Mouse (Mus musculus) neural tube, embryonic 15.5 days (tissue): Measurements from ENCODE around the gene Nbl1. TPM values are rescaled to one million over a fixed set of nuclear protein-coding genes. Genes with fewer than 3 reads are reported as not detected.

Experiments used
- ATAC-seq: fragments of 200-750 bp; cut with Nextera tagmentation; 2 replicates; pipeline ENCODE4 v1.8.0; 2017; ENCODE audit warnings: mild to moderate bottlenecking, moderate TSS enrichment, moderate library complexity; ENCODE audit not compliant: low FRiP score
- H3K27ac ChIP-seq: fragments of 300-500 bp; sonication (generic); replicated peaks from 2 replicates; pipeline ENCODE4 v1.5.1; 2015; ENCODE audit warnings: mild to moderate bottlenecking, inconsistent platforms
- H3K27me3 ChIP-seq: fragments of 300-500 bp; sonication (generic); replicated peaks from 2 replicates; pipeline ENCODE4 v1.6.1; 2015; ENCODE audit warnings: inconsistent platforms
- H3K36me3 ChIP-seq: fragments of 300-500 bp; sonication (generic); 2 replicates; pipeline ENCODE4 v1.6.1; 2015; ENCODE audit warnings: inconsistent platforms
- H3K4me1 ChIP-seq: fragments of 300-500 bp; sonication (generic); 2 replicates; pipeline ENCODE4 v1.6.1; 2015; ENCODE audit warnings: inconsistent platforms
- H3K4me2 ChIP-seq: fragments of 300-500 bp; sonication (generic); 2 replicates; pipeline ENCODE4 v1.6.1; 2015; ENCODE audit warnings: inconsistent platforms, mild to moderate bottlenecking, moderate library complexity
- H3K4me3 ChIP-seq: fragments of 300-500 bp; sonication (generic); replicated peaks from 2 replicates; pipeline ENCODE4 v1.5.1; 2015; ENCODE audit warnings: mild to moderate bottlenecking, inconsistent platforms
- H3K9ac ChIP-seq: fragments of 300-500 bp; sonication (generic); replicated peaks from 2 replicates; pipeline ENCODE4 v1.6.1; 2015; ENCODE audit warnings: mild to moderate bottlenecking, inconsistent platforms
- H3K9me3 ChIP-seq: fragments of 300-500 bp; sonication (generic); replicated peaks from 2 replicates; pipeline ENCODE4 v1.6.1; 2016; ENCODE audit warnings: inconsistent platforms
- WGBS: fragments of 180-500 bp; shearing (Covaris S2); methylation state at CpG from one replicate; pipeline ENCODE4 v1.1.7; 2015; ENCODE audit warnings: mixed read lengths; 5-methylcytosine and 5-hydroxymethylcytosine counted together
- polyA plus RNA-seq: library from polyadenylated mRNA; unstranded; fragments of >200 nt; fragmentation: Nextera tagmentation; extraction: Ambion mirVana; gene quantifications from 2 replicates; pipeline ENCODE4 v1.2.1, GENCODE M21; 2015

Nbl1 gene
- polyA plus RNA-seq, 1 experiment from 2014 or later: 47.9 TPM

GRCm38 (mm10) chr4:139122557-139122956 is 29.8 kb upstream of the Nbl1 start:
- Histone ChIP-seq H3K4me3 (no peak overlapping the region), H3K4me2 (no peak overlapping the region), H3K9ac (no peak overlapping the region), H3K27ac (no peak overlapping the region), H3K27me3 (no peaks in the 10 kb centered on the region), H3K36me3 (no peaks in the 10 kb centered on the region), H3K9me3 (no peaks in the 10 kb centered on the region), H3K4me1 (peaks cover 7% of the 10 kb centered on the region; the same call in 1 of the 2 replicates)
- no peak for ATAC-seq
- WGBS: 96% methylated on average over 4 of the region's 4 CpGs

GRCm38 (mm10) chr4:139120998-139121397 is 28.2 kb upstream of the Nbl1 start:
- 78% methylated on average over 7 of the region's 7 CpGs for WGBS
- Histone ChIP-seq H3K4me1 (peaks cover 19% of the 10 kb centered on the region; the same call in 1 of the 2 replicates), H3K27me3 (no peaks in the 10 kb centered on the region), H3K9me3 (no peaks in the 10 kb centered on the region), H3K9ac (no peak overlapping the region), H3K36me3 (no peaks in the 10 kb centered on the region), H3K4me2 (no peak overlapping the region), H3K27ac (no peak overlapping the region), H3K4me3 (no peak overlapping the region)
- no peak for ATAC-seq

- ATAC-seq: no peak
- Histone ChIP-seq H3K27ac (no peak overlapping the region), H3K4me3 (no peak overlapping the region), H3K4me2 (no peak overlapping the region), H3K9me3 (no peaks in the 10 kb centered on the region), H3K36me3 (no peaks in the 10 kb centered on the region), H3K27me3 (no peaks in the 10 kb centered on the region), H3K4me1 (peaks cover 19% of the 10 kb centered on the region; the same call in 1 of the 2 replicates), H3K9ac (no peak overlapping the region)
- 91% methylated on average over 4 of the region's 4 CpGs for WGBS
These were observed 27.6 kb upstream of the Nbl1 start for GRCm38 (mm10) chr4:139120281-139120814.

DNA sequence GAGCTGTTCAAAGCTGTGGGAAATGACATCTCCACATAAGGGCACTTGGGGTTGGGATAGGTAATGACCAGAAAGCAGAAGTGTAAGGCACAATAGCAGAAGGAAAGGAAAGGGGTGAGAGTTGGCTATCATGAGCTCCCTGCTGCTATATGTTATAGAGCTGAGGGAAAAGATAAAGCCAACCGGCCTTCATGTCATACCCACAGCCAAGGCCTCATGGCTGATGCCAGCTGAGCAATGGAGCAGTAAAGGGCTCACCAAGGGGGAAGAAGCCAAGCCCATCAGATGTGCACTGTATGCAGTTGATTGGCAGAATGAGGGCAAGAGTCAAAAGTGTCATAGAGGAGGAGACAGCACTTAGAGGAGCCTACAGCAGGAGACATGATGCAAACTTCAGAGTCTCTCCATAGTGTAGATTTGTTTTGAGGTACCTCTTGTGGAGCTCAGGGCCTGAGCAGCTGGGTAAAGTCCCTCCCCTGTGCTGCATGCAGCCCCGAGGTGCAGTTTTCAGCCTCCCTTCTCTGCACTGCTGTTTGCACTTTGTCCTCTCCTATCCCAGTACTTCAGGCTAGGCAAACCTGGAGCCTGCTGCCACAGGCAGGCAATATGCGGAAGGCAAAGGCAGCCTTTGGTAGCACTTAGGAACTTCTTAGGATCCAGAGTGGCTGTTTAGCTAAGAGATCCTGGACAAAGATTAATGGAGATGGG is 23.7 kb upstream of the Nbl1 start:
- Histone ChIP-seq H3K9ac (no peak overlapping the region), H3K4me2 (no peak overlapping the region), H3K4me1 (peaks cover 20% of the 10 kb centered on the region), H3K36me3 (no peaks in the 10 kb centered on the region), H3K4me3 (no peak overlapping the region), H3K27me3 (no peaks in the 10 kb centered on the region), H3K9me3 (no peaks in the 10 kb centered on the region), H3K27ac (no peak overlapping the region)
- 86% methylated on average over 3 of the region's 3 CpGs for WGBS
- no peak for ATAC-seq

DNA sequence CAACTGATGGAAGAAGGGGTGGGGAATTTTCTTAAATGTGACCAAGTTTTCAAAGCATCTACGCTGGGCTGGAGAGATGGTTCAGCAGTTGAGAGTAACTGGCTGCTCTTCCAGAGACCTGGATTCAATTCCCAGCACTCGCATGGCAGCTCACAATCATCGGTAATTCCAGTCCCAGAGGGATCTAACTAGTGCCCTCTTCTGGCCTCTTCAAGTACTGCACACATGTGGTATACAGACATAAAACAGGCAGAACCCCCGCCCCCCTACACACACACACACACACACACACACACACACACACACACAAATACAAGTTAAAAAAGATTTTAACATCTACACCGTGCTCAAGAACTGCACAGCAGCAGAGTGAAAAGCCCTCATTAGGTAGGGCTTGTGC is 22.9 kb upstream of the Nbl1 start:
- 90% methylated on average over 5 of the region's 5 CpGs for WGBS
- H3K4me2 ChIP-seq: no peak overlapping the region
- H3K9ac ChIP-seq: no peak overlapping the region
- H3K36me3 ChIP-seq: no peaks in the 10 kb centered on the region
- H3K4me3 ChIP-seq: no peak overlapping the region
- H3K4me1 ChIP-seq: peaks cover 26% of the 10 kb centered on the region
- ATAC-seq: no peak
- H3K9me3 ChIP-seq: no peaks in the 10 kb centered on the region
- H3K27me3 ChIP-seq: no peaks in the 10 kb centered on the region
- H3K27ac ChIP-seq: no peak overlapping the region

GRCm38 (mm10) chr4:139112482-139112881 is 19.7 kb upstream of the Nbl1 start:
- H3K9me3 ChIP-seq: no peaks in the 10 kb centered on the region
- 76% methylated on average over 3 of the region's 3 CpGs for WGBS
- ATAC-seq: no peak
- H3K27me3 ChIP-seq: no peaks in the 10 kb centered on the region
- H3K36me3 ChIP-seq: no peaks in the 10 kb centered on the region
- no peak overlapping the region for H3K27ac ChIP-seq
- H3K4me3 ChIP-seq: no peak overlapping the region
- no peak overlapping the region for H3K9ac ChIP-seq
- H3K4me2 ChIP-seq: no peak overlapping the region
- peaks cover 23% of the 10 kb centered on the region for H3K4me1 ChIP-seq

GRCm38 (mm10) chr4:139111421-139111820 is 18.6 kb upstream of the Nbl1 start:
- Histone ChIP-seq H3K4me2 (no peak overlapping the region), H3K9ac (no peak overlapping the region), H3K27ac (0 out of 2 replicates have a peak overlapping the region, but pooled peaks have one; percentile 45), H3K36me3 (no peaks in the 10 kb centered on the region), H3K27me3 (no peaks in the 10 kb centered on the region), H3K9me3 (no peaks in the 10 kb centered on the region), H3K4me3 (no peak overlapping the region), H3K4me1 (peaks cover 16% of the 10 kb centered on the region)
- 57% methylated on average over 3 of the region's 3 CpGs for WGBS
- ATAC-seq: no peak

- no peak overlapping the region for H3K9ac ChIP-seq
- ATAC-seq: no peak
- no peak overlapping the region for H3K4me3 ChIP-seq
- peak overlapping the region; percentile 45; the same call in 1 of the 2 replicates for H3K27ac ChIP-seq
- no peaks in the 10 kb centered on the region for H3K27me3 ChIP-seq
- no peak overlapping the region for H3K4me2 ChIP-seq
- no peaks in the 10 kb centered on the region for H3K36me3 ChIP-seq
- peaks cover 12% of the 10 kb centered on the region for H3K4me1 ChIP-seq
- H3K9me3 ChIP-seq: no peaks in the 10 kb centered on the region
- 72% methylated on average over 3 of the region's 3 CpGs for WGBS
These were observed 18.1 kb upstream of the Nbl1 start for GRCm38 (mm10) chr4:139110858-139111257.

GRCm38 (mm10) chr4:139105453-139105852 is 12.7 kb upstream of the Nbl1 start:
- Histone ChIP-seq H3K36me3 (peaks cover 27% of the 10 kb centered on the region), H3K4me2 (no peak overlapping the region), H3K27me3 (no peaks in the 10 kb centered on the region), H3K9ac (no peak overlapping the region), H3K4me3 (no peak overlapping the region), H3K9me3 (no peaks in the 10 kb centered on the region), H3K4me1 (peaks cover 12% of the 10 kb centered on the region), H3K27ac (no peak overlapping the region)
- no peak for ATAC-seq
- 98% methylated on average over 1 of the region's 1 CpGs for WGBS

DNA sequence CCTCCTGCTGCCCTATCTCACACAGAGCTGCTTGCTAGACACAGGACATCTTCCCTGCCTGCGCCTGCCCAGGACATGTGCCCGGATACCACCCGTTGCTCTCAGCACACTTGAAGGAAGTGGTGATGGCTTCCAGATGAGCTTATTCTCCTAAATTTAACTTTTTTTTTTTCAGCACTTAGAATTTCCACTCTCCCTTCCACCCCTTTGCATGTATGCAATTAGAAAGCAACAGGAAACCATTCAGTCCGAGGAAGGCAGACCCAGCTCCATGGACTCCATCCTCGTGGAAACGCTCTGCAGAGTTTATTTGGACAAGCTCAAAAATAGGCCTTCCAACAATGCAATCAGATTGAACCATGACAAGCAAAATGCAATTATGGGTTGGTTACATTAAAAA is 8.8 kb upstream of the Nbl1 start:
- H3K36me3 ChIP-seq: peaks cover 27% of the 10 kb centered on the region
- no peak overlapping the region for H3K27ac ChIP-seq
- no peaks in the 10 kb centered on the region for H3K27me3 ChIP-seq
- no peak for ATAC-seq
- no peak overlapping the region for H3K4me2 ChIP-seq
- H3K9me3 ChIP-seq: no peaks in the 10 kb centered on the region
- H3K9ac ChIP-seq: no peak overlapping the region
- WGBS: 88% methylated on average over 6 of the region's 6 CpGs
- no peak overlapping the region for H3K4me3 ChIP-seq
- H3K4me1 ChIP-seq: peaks cover 12% of the 10 kb centered on the region

- peaks cover 27% of the 10 kb centered on the region for H3K36me3 ChIP-seq
- no peaks in the 10 kb centered on the region for H3K9me3 ChIP-seq
- no peak overlapping the region for H3K9ac ChIP-seq
- H3K27ac ChIP-seq: no peak overlapping the region
- no peak overlapping the region for H3K4me3 ChIP-seq
- ATAC-seq: no peak
- peaks cover 14% of the 10 kb centered on the region for H3K4me1 ChIP-seq
- no peaks in the 10 kb centered on the region for H3K27me3 ChIP-seq
- WGBS: 82% methylated on average over 8 of the region's 8 CpGs
- H3K4me2 ChIP-seq: no peak overlapping the region
These were observed 7.5 kb upstream of the Nbl1 start for GRCm38 (mm10) chr4:139100326-139100725.

GRCm38 (mm10) chr4:139096201-139096600 is 3.4 kb upstream of the Nbl1 start:
- Histone ChIP-seq H3K9ac (no peak overlapping the region), H3K4me3 (no peak overlapping the region), H3K27me3 (peaks cover 32% of the 10 kb centered on the region), H3K27ac (no peak overlapping the region), H3K9me3 (no peaks in the 10 kb centered on the region), H3K4me2 (no peak overlapping the region), H3K4me1 (peaks cover 25% of the 10 kb centered on the region), H3K36me3 (0 out of 2 replicates have a peak, but pooled peaks cover 2% of the 10 kb centered on the region)
- no peak for ATAC-seq
- 76% methylated on average over 5 of the region's 5 CpGs for WGBS
